8 mouse cellular contexts compared by ENCODE assay signal in genomic region chr15:98727443-98728321, GRCm38 (mm10). TPM values are rescaled to one million over a fixed set of nuclear protein-coding genes. Genes with fewer than 3 reads are reported as not detected.
A peak's percentile ranks its signal among the peaks of the same experiment; 100 is the strongest.
DNase-seq lines count a peak whose midpoint lies in the region; ATAC-seq and TF ChIP-seq lines count a peak whose summit lies in the region.

Fkbp11 (minus strand) TSS chr15:98728198.

- peaks cover 0 to 13% of the 10 kb centered on the region in 2 experiments; a peak in 2 of 4 replicates for H3K4me1 ChIP-seq in liver, embryonic 14.5 days (replicated peaks; ENCODE audit: control insufficient read depth in 2 of 2, insufficient read depth in 2 of 2, low read length in 1 of 2)

- H3K27me3 ChIP-seq in liver, embryonic 14.5 days (ENCODE audit: control insufficient read depth, insufficient read depth, low read length), result peaks cover 13% of the 10 kb centered on the region

- no peaks in the 10 kb centered on the region for H3K9me3 ChIP-seq in liver, embryonic 14.5 days (ENCODE audit: control insufficient read depth, low read length)

- DNase-seq in B cell, adult 2 months, result peak; percentile 51 to 52
- DNase-seq in ZHBTc4 (ENCODE audit: low read depth, low spot score), result peak; percentile 93
- peak; percentile 28 to 60 for DNase-seq in gastrocnemius, postnatal 4 days (ENCODE audit: low spot score in 2 of 2)
- peak; percentile 33 to 39 (median 35) for DNase-seq in liver, embryonic 14.5 days (ENCODE audit: low read depth in 3 of 3, low spot score in 3 of 3)
- DNase-seq in naive thymus-derived CD4-positive, alpha-beta T cell, adult 2 months (ENCODE audit: low read depth), result peak; percentile 45
- DNase-seq in urinary bladder, postnatal 36 days (ENCODE audit: low spot score in 2 of 2), result peak; percentile 25 to 59

- H3K4me2 ChIP-seq in liver, embryonic 14.5 days (ENCODE audit: low read depth), result peak within 1 kb of the TSS; percentile 77

- WGBS in liver, embryonic 14.5 days (ENCODE audit: insufficient replicate concordance), result under 1% methylated on average over 38 of the region's 39 CpGs

- no peak for TF ChIP-seq EP300 in liver, embryonic 14.5 days (IDR thresholded peaks at IDR 0.05; ENCODE audit: low read depth)

- H3K27ac ChIP-seq in liver, embryonic 14.5 days, result 0 out of 2 replicates have a peak within 1 kb of the TSS, but pooled peaks have one; percentile 7

- TF ChIP-seq CTCF in liver, embryonic 14.5 days (IDR thresholded peaks at IDR 0.05; ENCODE audit: low read depth), result no peak

- H3K36me3 ChIP-seq in liver, embryonic 14.5 days (replicated peaks; ENCODE audit: control insufficient read depth, insufficient read depth, low read depth), result no peaks in the 10 kb centered on the region

- peak within 1 kb of the TSS; percentile 61 to 73 for H3K4me3 ChIP-seq in liver, embryonic 14.5 days (ENCODE audit: insufficient read depth in 1 of 2, low read depth in 2 of 2, low read length in 2 of 2)

- H3K9ac ChIP-seq in liver, embryonic 14.5 days (replicated peaks), result peak within 1 kb of the TSS; percentile 60

- peak; percentile 80 for ATAC-seq in common myeloid progenitor, adult 5-6 weeks (replicated peaks; ENCODE audit: low read depth, poor library complexity, severe bottlenecking)
- ATAC-seq in inflammation-experienced regulatory T-cells, adult 6 months, result peak; percentile 41
- peak; percentile 67 for ATAC-seq in liver, embryonic 14.5 days (ENCODE audit: insufficient read depth)

RNA-seq across cellular contexts. Expression of gene Fkbp11, which starts in this region (rescaled TPM):
- 16.9 and 21.6 TPM in 2 replicates for total RNA-seq in common myeloid progenitor, adult 5-6 weeks (2017)
- 10 to 100 TPM; 16.6 to 17.2 TPM for total RNA-seq in gastrocnemius, postnatal 4 days (2021)
- 1 to 10 TPM in 1 of 3 experiments, under 1 TPM in 1, not detected in 1; 0.62 to 1.7 TPM for polyA plus RNA-seq in inflammation-experienced regulatory T-cells, adult 6 months (2017; shearing (Covaris generic))
- polyA plus RNA-seq in liver, embryonic 14.5 days (2012; rRNA removed), result 61.1 and 70.1 TPM in 2 replicates
- polyA plus RNA-seq in liver, embryonic 14.5 days (2014; fragmentation: Nextera tagmentation; extraction: Ambion mirVana), result 119 and 123 TPM in 2 replicates

Comparison
In these comparisons a context has a peak if more than half of its experiments do, and no peak if none do; other contexts are left out.
1. Peak in every context shown above with its lines: DNase-seq, ATAC-seq, H3K4me3 ChIP-seq and H3K27ac ChIP-seq.
2. RNA of gene Fkbp11 (polyA plus RNA-seq): 61.1 to 123 TPM in liver, embryonic 14.5 days; 0.62 to 1.7 TPM in inflammation-experienced regulatory T-cells, adult 6 months; every median in the first group is over 10 times any median in the second.
3. DNase-seq: peak in every context shown above with its lines; median percentile 93 in ZHBTc4; 52 in B cell, adult 2 months; 45 in naive thymus-derived CD4-positive, alpha-beta T cell, adult 2 months; 44 in gastrocnemius, postnatal 4 days; 42 in urinary bladder, postnatal 36 days; 35 in liver, embryonic 14.5 days.